Mouse (Mus musculus): ENCODE data around the gene Blmh. TPM values are rescaled to one million over a fixed set of nuclear protein-coding genes. Genes with fewer than 3 reads are reported as not detected.

The Blmh gene
- polyA plus RNA-seq, 1 experiment, result 7.2 TPM

GRCm38 (mm10) chr11:77019539-77019938 is 94.9 kb downstream of the Blmh start:
- Histone ChIP-seq H3K36me3 (ENCODE audit: control insufficient read depth, insufficient read depth, low read length) (no peaks in the 10 kb centered on the region), H3K4me3 (ENCODE audit: control insufficient read depth, low read depth, low read length) (no peak overlapping the region), H3K27ac (ENCODE audit: control insufficient read depth, insufficient read depth, low read depth, low read length) (no peak overlapping the region), H3K4me1 (ENCODE audit: control insufficient read depth, insufficient read depth, low read length) (no peaks in the 10 kb centered on the region), H3K27me3 (ENCODE audit: control insufficient read depth, insufficient read depth, low read length) (no peaks in the 10 kb centered on the region)
- no peak for TF ChIP-seq CTCF (IDR thresholded peaks at IDR 0.05; ENCODE audit: control insufficient read depth, insufficient read depth, insufficient replicate concordance, low read depth, low read length)
- no peak for TF ChIP-seq POLR2A (IDR thresholded peaks at IDR 0.05; ENCODE audit: control insufficient read depth, low read depth, low read length)

GRCm38 (mm10) chr11:77021749-77022396 is 97.3 kb downstream of the Blmh start:
- H3K27me3 ChIP-seq (ENCODE audit: control insufficient read depth, insufficient read depth, low read length), result no peaks in the 10 kb centered on the region
- H3K4me1 ChIP-seq (ENCODE audit: control insufficient read depth, insufficient read depth, low read length), result no peaks in the 10 kb centered on the region
- H3K27ac ChIP-seq (ENCODE audit: control insufficient read depth, insufficient read depth, low read depth, low read length), result no peak overlapping the region
- TF ChIP-seq POLR2A (IDR thresholded peaks at IDR 0.05; ENCODE audit: control insufficient read depth, low read depth, low read length) (no peak), CTCF (IDR thresholded peaks at IDR 0.05; ENCODE audit: control insufficient read depth, insufficient read depth, insufficient replicate concordance, low read depth, low read length) (no peak)
- no peak overlapping the region for H3K4me3 ChIP-seq (ENCODE audit: control insufficient read depth, low read depth, low read length)
- H3K36me3 ChIP-seq (ENCODE audit: control insufficient read depth, insufficient read depth, low read length), result no peaks in the 10 kb centered on the region

- H3K27me3 ChIP-seq (ENCODE audit: control insufficient read depth, insufficient read depth, low read length), result no peaks in the 10 kb centered on the region
- no peaks in the 10 kb centered on the region for H3K36me3 ChIP-seq (ENCODE audit: control insufficient read depth, insufficient read depth, low read length)
- H3K4me1 ChIP-seq (ENCODE audit: control insufficient read depth, insufficient read depth, low read length), result no peaks in the 10 kb centered on the region
- H3K27ac ChIP-seq (ENCODE audit: control insufficient read depth, insufficient read depth, low read depth, low read length), result no peak overlapping the region
- no peak for TF ChIP-seq POLR2A (IDR thresholded peaks at IDR 0.05; ENCODE audit: control insufficient read depth, low read depth, low read length)
- no peak for TF ChIP-seq CTCF (IDR thresholded peaks at IDR 0.05; ENCODE audit: control insufficient read depth, insufficient read depth, insufficient replicate concordance, low read depth, low read length)
- H3K4me3 ChIP-seq (ENCODE audit: control insufficient read depth, low read depth, low read length), result no peak overlapping the region
These were observed 102.0 kb downstream of the Blmh start for GRCm38 (mm10) chr11:77026559-77026958.

- no peak for TF ChIP-seq POLR2A (IDR thresholded peaks at IDR 0.05; ENCODE audit: control insufficient read depth, low read depth, low read length)
These were observed 103.5 kb downstream of the Blmh start for GRCm38 (mm10) chr11:77028157-77028556.

GRCm38 (mm10) chr11:77031151-77031934 is 106.7 kb downstream of the Blmh start:
- Histone ChIP-seq H3K4me3 (ENCODE audit: control insufficient read depth, low read depth, low read length) (no peak overlapping the region), H3K4me1 (ENCODE audit: control insufficient read depth, insufficient read depth, low read length) (no peaks in the 10 kb centered on the region), H3K27me3 (ENCODE audit: control insufficient read depth, insufficient read depth, low read length) (no peaks in the 10 kb centered on the region), H3K36me3 (ENCODE audit: control insufficient read depth, insufficient read depth, low read length) (no peaks in the 10 kb centered on the region), H3K27ac (ENCODE audit: control insufficient read depth, insufficient read depth, low read depth, low read length) (no peak overlapping the region)
- no peak for TF ChIP-seq POLR2A (IDR thresholded peaks at IDR 0.05; ENCODE audit: control insufficient read depth, low read depth, low read length)
- TF ChIP-seq CTCF (IDR thresholded peaks at IDR 0.05; ENCODE audit: control insufficient read depth, insufficient read depth, insufficient replicate concordance, low read depth, low read length), result no peak

More at GRCm38 (mm10) chr11:77028157-77028556, 103.5 kb downstream of the Blmh start:
- Histone ChIP-seq H3K27ac (ENCODE audit: control insufficient read depth, insufficient read depth, low read depth, low read length) (no peak overlapping the region), H3K4me1 (ENCODE audit: control insufficient read depth, insufficient read depth, low read length) (no peaks in the 10 kb centered on the region), H3K4me3 (ENCODE audit: control insufficient read depth, low read depth, low read length) (no peak overlapping the region), H3K27me3 (ENCODE audit: control insufficient read depth, insufficient read depth, low read length) (no peaks in the 10 kb centered on the region), H3K36me3 (ENCODE audit: control insufficient read depth, insufficient read depth, low read length) (no peaks in the 10 kb centered on the region)

Other genes starting within 250 kb of the Blmh start
- gene Trarg1, start 245.0 kb upstream of the Blmh start, polyA plus RNA-seq (2012; rRNA removed), result 0.19 and 0.34 TPM in 2 replicates
- 12.5 and 14.0 TPM in 2 replicates for gene Gosr1, start 161.2 kb upstream of the Blmh start, polyA plus RNA-seq (2012; rRNA removed)
- 9.5 and 10.4 TPM in 2 replicates for gene Cpd, start 77.8 kb upstream of the Blmh start, polyA plus RNA-seq (2012; rRNA removed)
- gene Tmigd1, start 22.6 kb upstream of the Blmh start, polyA plus RNA-seq (2012; rRNA removed), result not detected in 2 replicates
- 1.0 and 1.7 TPM in 2 replicates for gene Slc6a4, start 73.8 kb downstream of the Blmh start, polyA plus RNA-seq (2012; rRNA removed)
- 3.4 and 4.9 TPM in 2 replicates for gene Nsrp1, start 153.6 kb downstream of the Blmh start, polyA plus RNA-seq (2012; rRNA removed)

Data from testis, adult 2 months (tissue).